Mouse (Mus musculus): Measurements from ENCODE around the gene Pbx4.

GRCm38 (mm10) chr8:69890813-69891241, 58.5 kb downstream of the Pbx4 start:
- TF ChIP-seq CTCF (IDR thresholded peaks at IDR 0.05; ENCODE audit: control insufficient read depth, insufficient read depth, low read length), result peak; percentile 59
- TF ChIP-seq POLR2A (IDR thresholded peaks at IDR 0.05; ENCODE audit: borderline replicate concordance, control insufficient read depth, low read depth, low read length), result no peak

Measured in bone marrow, adult 2 months (tissue).